Mouse (Mus musculus): Measurements from ENCODE around the gene Dyrk2. TPM values are rescaled to one million over a fixed set of nuclear protein-coding genes. Genes with fewer than 3 reads are reported as not detected.

The Dyrk2 gene
- polyA plus RNA-seq, 1 experiment = 23.7 TPM

- TF ChIP-seq GATA1 (IDR thresholded peaks at IDR 0.05; ENCODE audit: low read length) = no peak
These were observed 8.6 kb downstream of the Dyrk2 start for GRCm38 (mm10) chr10:118861234-118862025.

GRCm38 (mm10) chr10:118859655-118860054 is 10.4 kb downstream of the Dyrk2 start:
- TF ChIP-seq GATA1 (IDR thresholded peaks at IDR 0.05; ENCODE audit: low read length) = no peak

GRCm38 (mm10) chr10:118854641-118855040 is 15.4 kb downstream of the Dyrk2 start:
- no peak for TF ChIP-seq GATA1 (IDR thresholded peaks at IDR 0.05; ENCODE audit: low read length)

- TF ChIP-seq GATA1 (IDR thresholded peaks at IDR 0.05; ENCODE audit: low read length) = no peak
These were observed 17.5 kb downstream of the Dyrk2 start for GRCm38 (mm10) chr10:118852554-118852953.

DNA sequence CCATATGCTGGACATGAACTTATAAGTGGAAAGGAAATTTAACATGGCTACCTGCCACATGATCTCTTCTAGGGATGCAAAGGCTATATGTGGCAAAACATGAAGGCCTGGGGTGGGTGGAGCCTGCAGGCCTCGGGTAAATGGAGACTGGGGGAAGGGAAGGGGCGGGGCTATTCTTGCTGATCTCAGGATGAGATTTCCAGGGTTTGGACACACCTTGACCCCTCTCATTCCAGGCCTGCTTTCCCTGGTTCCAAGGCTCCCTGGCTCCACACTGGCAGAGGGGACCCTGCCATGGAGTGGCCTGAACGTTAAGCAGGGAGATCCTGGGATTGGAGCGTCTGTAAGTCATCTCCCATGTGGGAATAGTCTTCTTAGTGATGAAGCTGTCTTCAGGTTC is 21.5 kb downstream of the Dyrk2 start:
- TF ChIP-seq GATA1 (IDR thresholded peaks at IDR 0.05; ENCODE audit: low read length) = no peak

GRCm38 (mm10) chr10:118846991-118847545 is 22.9 kb downstream of the Dyrk2 start:
- no peak for TF ChIP-seq GATA1 (IDR thresholded peaks at IDR 0.05; ENCODE audit: low read length)

- no peak for TF ChIP-seq GATA1 (IDR thresholded peaks at IDR 0.05; ENCODE audit: low read length)
These were observed 29.4 kb downstream of the Dyrk2 start for GRCm38 (mm10) chr10:118840598-118840997.

- TF ChIP-seq GATA1 (IDR thresholded peaks at IDR 0.05; ENCODE audit: low read length) = no peak
These were observed 30.5 kb downstream of the Dyrk2 start for GRCm38 (mm10) chr10:118839343-118840141.

GRCm38 (mm10) chr10:118837636-118838035 is 32.4 kb downstream of the Dyrk2 start:
- no peak for TF ChIP-seq GATA1 (IDR thresholded peaks at IDR 0.05; ENCODE audit: low read length)

GRCm38 (mm10) chr10:118831190-118831589 is 38.8 kb downstream of the Dyrk2 start:
- TF ChIP-seq GATA1 (IDR thresholded peaks at IDR 0.05; ENCODE audit: low read length) = no peak

DNA sequence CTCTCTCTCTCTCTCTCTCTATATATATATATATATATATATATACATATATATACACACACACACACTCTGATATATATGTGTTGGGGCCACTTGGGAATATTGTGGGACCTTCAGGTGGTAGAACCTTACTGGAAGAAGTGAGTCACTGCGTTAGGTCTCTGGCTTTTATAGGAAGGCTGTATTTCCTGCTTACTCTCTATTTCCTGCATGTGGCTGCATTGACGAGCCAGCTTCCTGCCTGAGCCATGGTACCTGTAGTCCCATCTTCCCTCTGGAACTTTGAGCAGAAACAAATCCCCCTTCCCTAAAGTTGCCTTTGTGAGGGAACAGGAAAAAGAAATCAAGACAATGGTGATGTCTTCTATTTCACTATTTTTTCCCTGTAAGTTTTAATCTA is 40.4 kb downstream of the Dyrk2 start:
- TF ChIP-seq GATA1 (IDR thresholded peaks at IDR 0.05; ENCODE audit: low read length) = no peak

DNA sequence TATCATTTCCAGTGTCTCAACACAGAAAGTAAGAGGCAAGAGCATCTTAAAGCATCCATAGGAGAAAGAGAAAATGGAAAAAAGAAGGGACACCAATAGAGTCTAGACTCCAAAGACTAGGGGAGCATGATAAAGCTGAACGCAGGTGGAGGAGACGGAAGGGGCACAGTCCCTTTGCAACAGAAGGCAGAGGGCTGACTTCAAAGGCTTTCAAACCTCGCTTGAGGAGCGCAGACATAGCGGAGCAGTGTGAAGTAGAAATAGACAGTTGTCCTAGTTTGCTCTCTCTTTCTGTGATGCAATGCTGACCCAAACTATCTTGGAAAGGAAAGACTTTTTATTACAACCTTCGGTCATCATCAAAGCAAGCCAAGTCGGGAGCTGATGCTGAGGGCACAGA is 42.9 kb downstream of the Dyrk2 start:
- no peak for TF ChIP-seq GATA1 (IDR thresholded peaks at IDR 0.05; ENCODE audit: low read length)

GRCm38 (mm10) chr10:118824830-118825229 is 45.2 kb downstream of the Dyrk2 start:
- no peak for TF ChIP-seq GATA1 (IDR thresholded peaks at IDR 0.05; ENCODE audit: low read length)

DNA sequence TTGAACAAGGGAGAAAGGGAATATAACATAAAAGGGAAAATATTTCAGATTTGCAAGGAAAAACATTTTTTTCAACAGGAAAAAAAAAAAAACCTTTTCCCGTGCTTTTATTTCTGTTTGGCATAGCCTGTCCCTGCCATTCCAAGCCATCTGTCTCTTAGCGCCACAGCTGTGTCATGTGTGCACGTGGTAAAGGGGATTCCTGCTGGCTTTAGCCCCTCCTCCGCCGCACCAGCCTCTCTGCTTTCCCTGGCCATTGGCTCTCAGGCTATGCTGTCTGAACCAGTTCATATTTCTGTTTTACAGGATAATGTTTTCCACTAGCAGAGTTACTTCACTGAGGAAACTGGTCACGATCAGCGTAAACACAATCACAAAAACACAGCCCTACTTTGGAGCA is 49.1 kb downstream of the Dyrk2 start:
- TF ChIP-seq GATA1 (IDR thresholded peaks at IDR 0.05; ENCODE audit: low read length) = no peak

DNA sequence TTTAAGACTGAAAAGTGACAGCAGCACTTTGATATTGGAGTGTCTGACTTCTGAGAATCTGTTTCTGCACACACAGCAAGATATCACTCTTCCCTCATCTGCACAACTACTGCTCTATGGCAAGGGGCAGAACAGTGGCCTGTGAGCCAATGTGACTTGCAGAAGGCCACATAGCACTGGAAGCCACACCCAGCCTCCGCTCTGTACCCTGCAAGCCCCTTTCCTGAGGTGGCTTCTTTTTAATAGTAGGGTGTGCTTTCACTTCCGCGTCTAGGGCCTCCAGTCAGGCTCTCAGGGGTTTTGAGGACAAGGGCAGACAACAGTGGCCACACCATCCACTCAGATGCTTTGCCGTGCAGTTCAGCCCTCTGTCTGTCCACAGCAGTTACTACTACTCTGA is 50.2 kb downstream of the Dyrk2 start:
- no peak for TF ChIP-seq GATA1 (IDR thresholded peaks at IDR 0.05; ENCODE audit: low read length)

GRCm38 (mm10) chr10:118817089-118817488 is 52.9 kb downstream of the Dyrk2 start:
- TF ChIP-seq GATA1 (IDR thresholded peaks at IDR 0.05; ENCODE audit: low read length) = no peak
